ENCODE assay signal across 28 mouse cellular contexts in genomic region chr11:50151374-50151773, GRCm38 (mm10).
"Had no signal": no experiment of that assay in that cellular context is flagged by ENCODE, and none has a peak within 500 bp of the region (broad histone marks: within the 10 kb centered on the region; RNA-seq: fewer than 3 reads in every experiment).

No protein-coding gene starts in this region.

- DNase-seq: cerebellum, adult 2 months; cerebellum, adult 8-10 months; cerebellum, adult 9-10 months; cerebellum, adult 9-11 months; cerebellum, postnatal 10 days; cerebellum, postnatal 14 days; cerebellum, postnatal 25 days; cerebellum, postnatal 36 days; embryo, embryonic 11 days; forebrain, postnatal 0 days; gastrocnemius, adult 2 months; gastrocnemius, postnatal 10 days; gastrocnemius, postnatal 14 days; gastrocnemius, postnatal 25 days; gastrocnemius, postnatal 36 days; heart, adult 18-20 months; heart, adult 2 months had no signal

- H3K4me1 ChIP-seq: embryonic facial prominence, embryonic 12.5 days; embryonic facial prominence, embryonic 13.5 days; embryonic facial prominence, embryonic 15.5 days; forebrain, embryonic 12.5 days; forebrain, embryonic 13.5 days; forebrain, embryonic 15.5 days had no signal

- H3K4me3 ChIP-seq: embryonic facial prominence, embryonic 10.5 days; embryonic facial prominence, embryonic 12.5 days; embryonic facial prominence, embryonic 13.5 days; embryonic facial prominence, embryonic 15.5 days; erythroblast, embryonic 14.5 days; forebrain, embryonic 10.5 days; forebrain, embryonic 12.5 days; forebrain, embryonic 13.5 days; forebrain, embryonic 15.5 days; gastrocnemius, adult 2 months; heart, adult 2 months had no signal

- H3K4me2 ChIP-seq: embryonic facial prominence, embryonic 12.5 days; embryonic facial prominence, embryonic 13.5 days; embryonic facial prominence, embryonic 15.5 days; forebrain, embryonic 12.5 days; forebrain, embryonic 13.5 days; forebrain, embryonic 15.5 days had no signal

- H3K27me3 ChIP-seq: embryonic facial prominence, embryonic 12.5 days; embryonic facial prominence, embryonic 13.5 days; embryonic facial prominence, embryonic 15.5 days; forebrain, embryonic 12.5 days; forebrain, embryonic 13.5 days; forebrain, embryonic 15.5 days had no signal

- H3K9ac ChIP-seq: embryonic facial prominence, embryonic 12.5 days; embryonic facial prominence, embryonic 13.5 days; embryonic facial prominence, embryonic 15.5 days; forebrain, embryonic 12.5 days; forebrain, embryonic 13.5 days; forebrain, embryonic 15.5 days; forebrain, postnatal 0 days had no signal

- H3K27ac ChIP-seq: embryonic facial prominence, embryonic 10.5 days; embryonic facial prominence, embryonic 12.5 days; embryonic facial prominence, embryonic 13.5 days; embryonic facial prominence, embryonic 15.5 days; forebrain, embryonic 10.5 days; forebrain, embryonic 12.5 days; forebrain, embryonic 13.5 days; forebrain, embryonic 15.5 days; gastrocnemius, adult 2 months; heart, adult 2 months had no signal

- H3K9me3 ChIP-seq: embryonic facial prominence, embryonic 10.5 days; embryonic facial prominence, embryonic 12.5 days; embryonic facial prominence, embryonic 13.5 days; embryonic facial prominence, embryonic 15.5 days; forebrain, embryonic 10.5 days; forebrain, embryonic 12.5 days; forebrain, embryonic 13.5 days; forebrain, embryonic 15.5 days had no signal

- ATAC-seq: forebrain, embryonic 13.5 days; forebrain, embryonic 14.5 days; forebrain, embryonic 15.5 days; forebrain, embryonic 16.5 days; forebrain, postnatal 0 days had no signal
